Mouse (Mus musculus) neural tube, embryonic 14.5 days (tissue): ENCODE measurements around the gene Zbtb21. TPM values are rescaled to one million over a fixed set of nuclear protein-coding genes. Genes with fewer than 3 reads are reported as not detected.

Experiments
- ATAC-seq: fragments of 200-750 bp; cut with Nextera tagmentation; 2 replicates; pipeline ENCODE4 v1.8.0; 2017; ENCODE audit warnings: low read depth, mild to moderate bottlenecking, moderate TSS enrichment, moderate library complexity
- H3K27ac ChIP-seq: fragments of 300-500 bp; sonication (generic); 2 replicates; pipeline ENCODE4 v1.5.1; 2014; ENCODE audit warnings: low read depth, mild to moderate bottlenecking, control low read depth, low read length, moderate library complexity, mixed read lengths
- H3K27me3 ChIP-seq: fragments of 300-500 bp; sonication (generic); 2 replicates; pipeline ENCODE4 v1.6.1; 2014; ENCODE audit warnings: low read length; ENCODE audit not compliant: control insufficient read depth, insufficient read depth
- H3K36me3 ChIP-seq: fragments of 300-500 bp; sonication (generic); 2 replicates; pipeline ENCODE4 v1.6.1; 2014; ENCODE audit warnings: low read length, mixed read lengths; ENCODE audit not compliant: control insufficient read depth, insufficient read depth
- H3K4me1 ChIP-seq: fragments of 300-500 bp; sonication (generic); 2 replicates; pipeline ENCODE4 v1.6.1; 2014; ENCODE audit warnings: low read length; ENCODE audit not compliant: control insufficient read depth, insufficient read depth
- H3K4me2 ChIP-seq: fragments of 300-500 bp; sonication (generic); 2 replicates; pipeline ENCODE4 v1.6.1; 2014; ENCODE audit warnings: mild to moderate bottlenecking, low read depth, low read length, control low read depth
- H3K4me3 ChIP-seq: fragments of 300-500 bp; sonication (generic); 2 replicates; pipeline ENCODE4 v1.5.1; 2014; ENCODE audit warnings: low read depth, low read length, control low read depth, mixed read lengths
- H3K9ac ChIP-seq: fragments of 300-500 bp; sonication (generic); replicated peaks from 2 replicates; pipeline ENCODE4 v1.6.1; 2014; ENCODE audit warnings: low read depth, mild to moderate bottlenecking, control low read depth, low read length, mixed read lengths
- H3K9me3 ChIP-seq: fragments of 300-500 bp; sonication (generic); 2 replicates; pipeline ENCODE4 v1.6.1; 2016; ENCODE audit warnings: low read length; ENCODE audit not compliant: control insufficient read depth
- WGBS: fragments of 180-500 bp; shearing (Covaris S2); extraction: QIAGEN DNeasy Blood & Tissue Kit; methylation state at CpG from one replicate; pipeline ENCODE4 v1.1.7; 2014; 5-methylcytosine and 5-hydroxymethylcytosine counted together
- polyA plus RNA-seq: library from polyadenylated mRNA; unstranded; fragments of >200 nt; fragmentation: Nextera tagmentation; extraction: Ambion mirVana; gene quantifications from 2 replicates; pipeline ENCODE4 v1.2.1, GENCODE M21; 2014

Gene Zbtb21
- polyA plus RNA-seq, 1 experiment from 2014 or later: 15.7 TPM

DNA sequence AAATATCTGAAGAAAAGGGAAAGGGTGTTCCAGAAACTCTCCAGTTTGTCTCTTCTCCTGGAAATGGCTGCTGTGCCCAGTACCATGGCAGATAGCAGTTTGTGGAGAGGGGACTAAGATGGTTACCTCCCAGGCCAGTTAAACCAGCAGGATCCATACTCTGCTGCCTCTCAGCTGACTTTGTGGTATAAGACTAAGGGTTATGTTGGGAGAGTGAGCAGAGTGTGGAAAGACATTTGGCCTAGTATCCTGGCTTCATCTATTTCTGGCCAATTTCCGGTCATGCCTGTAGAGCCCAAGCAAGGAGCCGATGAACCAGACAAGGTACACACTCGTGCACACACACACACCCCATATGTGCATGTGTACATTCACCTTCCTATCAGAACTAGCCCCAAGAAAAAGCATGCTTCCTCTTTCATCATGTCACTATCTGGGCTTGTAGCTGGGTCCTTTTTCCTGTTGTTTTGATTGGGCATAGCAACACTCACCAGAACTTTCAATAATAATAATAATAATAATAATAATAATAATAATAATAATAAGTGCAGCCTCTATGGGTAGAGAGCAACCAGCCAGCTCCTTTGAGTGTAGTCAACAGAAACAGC lies 35.0 kb downstream of the Zbtb21 start:
- Histone ChIP-seq H3K4me3 (no peak overlapping the region), H3K4me2 (no peak overlapping the region), H3K27ac (no peak overlapping the region), H3K9me3 (no peaks in the 10 kb centered on the region), H3K4me1 (no peaks in the 10 kb centered on the region), H3K9ac (no peak overlapping the region), H3K36me3 (no peaks in the 10 kb centered on the region), H3K27me3 (no peaks in the 10 kb centered on the region)
- 89% methylated on average over 3 of the region's 3 CpGs for WGBS
- ATAC-seq: no peak

DNA sequence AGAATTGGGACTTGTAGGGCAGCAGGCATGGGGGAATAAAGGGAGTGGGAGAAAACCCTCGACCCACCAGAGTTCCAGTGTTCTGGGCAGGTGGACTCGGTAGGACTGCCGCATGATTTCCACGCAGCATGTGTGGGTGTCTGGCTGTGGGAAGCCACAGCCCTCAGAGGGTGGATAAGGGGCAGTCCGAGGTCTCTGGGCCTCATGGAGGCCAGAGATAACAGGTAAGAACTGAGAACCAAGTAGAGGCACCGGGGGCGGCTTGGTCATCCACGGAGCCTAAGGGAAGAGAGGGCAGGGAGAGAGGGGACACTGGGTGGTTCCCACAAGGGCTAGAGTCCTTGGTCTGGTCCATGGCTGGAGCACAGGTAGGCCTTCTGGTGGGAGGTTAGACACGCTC lies 36.0 kb downstream of the Zbtb21 start:
- H3K4me1 ChIP-seq: peaks cover 3% of the 10 kb centered on the region; the same call in 1 of the 2 replicates
- H3K4me3 ChIP-seq: no peak overlapping the region
- no peak overlapping the region for H3K27ac ChIP-seq
- 84% methylated on average over 9 of the region's 9 CpGs for WGBS
- H3K27me3 ChIP-seq: no peaks in the 10 kb centered on the region
- H3K9me3 ChIP-seq: no peaks in the 10 kb centered on the region
- ATAC-seq: no peak
- no peak overlapping the region for H3K4me2 ChIP-seq
- no peaks in the 10 kb centered on the region for H3K36me3 ChIP-seq
- no peak overlapping the region for H3K9ac ChIP-seq

DNA sequence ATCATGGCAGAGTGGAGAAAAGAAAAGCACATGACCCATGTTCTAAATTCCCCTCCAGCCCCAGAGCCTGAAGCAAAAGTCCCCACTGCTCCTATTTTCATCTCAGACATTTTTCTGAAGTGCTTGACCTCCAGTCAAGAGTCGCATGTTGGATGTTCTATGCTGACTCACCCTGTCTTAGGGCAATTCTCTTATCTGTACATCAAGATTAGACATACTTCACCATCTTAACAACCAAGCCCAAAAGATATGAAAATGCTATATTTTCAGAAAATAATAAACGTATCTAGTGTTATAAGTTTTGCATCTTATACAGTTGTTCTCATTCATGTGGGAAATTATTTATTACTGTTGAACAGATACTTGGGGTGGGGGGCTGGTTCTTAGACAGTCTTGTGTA lies 36.7 kb downstream of the Zbtb21 start:
- ATAC-seq: no peak
- H3K36me3 ChIP-seq: no peaks in the 10 kb centered on the region
- no peaks in the 10 kb centered on the region for H3K9me3 ChIP-seq
- no peaks in the 10 kb centered on the region for H3K27me3 ChIP-seq
- no peak overlapping the region for H3K4me3 ChIP-seq
- H3K27ac ChIP-seq: no peak overlapping the region
- no peak overlapping the region for H3K4me2 ChIP-seq
- H3K4me1 ChIP-seq: peaks cover 7% of the 10 kb centered on the region; the same call in 1 of the 2 replicates
- H3K9ac ChIP-seq: no peak overlapping the region
- 80% methylated on average over 2 of the region's 2 CpGs for WGBS

DNA sequence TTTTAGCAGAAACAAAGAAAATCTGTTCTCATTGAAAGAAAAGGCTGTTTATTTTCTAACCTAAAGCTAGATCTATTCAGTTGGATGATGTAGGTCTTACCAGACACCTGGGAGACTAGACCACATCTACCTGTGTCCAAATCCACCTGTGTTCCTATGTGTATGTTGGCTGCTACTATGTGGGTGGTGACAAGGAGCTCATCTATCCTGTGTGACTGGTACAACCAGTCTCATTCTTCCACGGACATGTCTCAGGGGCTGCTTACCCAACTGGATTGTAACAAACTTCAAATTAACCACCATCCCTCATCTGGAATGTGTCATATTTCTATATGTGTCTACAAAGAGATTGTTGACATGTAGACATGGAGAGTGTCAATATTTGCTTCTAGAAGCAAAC lies 38.7 kb downstream of the Zbtb21 start:
- H3K27me3 ChIP-seq: no peaks in the 10 kb centered on the region
- H3K4me3 ChIP-seq: no peak overlapping the region
- ATAC-seq: no peak
- H3K9ac ChIP-seq: no peak overlapping the region
- H3K36me3 ChIP-seq: no peaks in the 10 kb centered on the region
- H3K27ac ChIP-seq: no peak overlapping the region
- H3K9me3 ChIP-seq: no peaks in the 10 kb centered on the region
- H3K4me2 ChIP-seq: no peak overlapping the region
- peaks cover 7% of the 10 kb centered on the region; the same call in 1 of the 2 replicates for H3K4me1 ChIP-seq
- 88% methylated on average over 1 of the region's 1 CpGs for WGBS

DNA sequence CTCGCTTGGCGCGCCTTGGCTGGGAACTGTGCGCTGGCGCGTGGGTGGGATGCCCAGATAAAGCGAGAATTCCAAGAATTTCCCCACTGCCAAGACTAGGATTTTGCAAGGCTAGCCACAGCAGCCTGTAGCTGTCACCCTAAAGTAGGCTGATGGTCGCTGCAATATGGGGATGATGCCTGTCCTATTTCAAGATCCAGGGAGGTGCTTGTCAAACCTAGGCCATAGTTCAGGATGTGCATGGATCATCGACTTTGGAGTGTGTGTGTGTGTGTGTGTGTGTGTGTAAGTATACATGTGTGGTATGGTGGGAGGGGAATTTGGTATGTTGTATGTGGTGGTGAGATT lies 39.7 kb downstream of the Zbtb21 start:
- Histone ChIP-seq H3K9me3 (no peaks in the 10 kb centered on the region), H3K4me2 (peak overlapping the region; percentile 86), H3K4me1 (peaks cover 7% of the 10 kb centered on the region; the same call in 1 of the 2 replicates), H3K27me3 (no peaks in the 10 kb centered on the region), H3K4me3 (peak overlapping the region; percentile 61), H3K36me3 (no peaks in the 10 kb centered on the region), H3K9ac (peak overlapping the region; percentile 70), H3K27ac (no peak overlapping the region)
- WGBS: 3% methylated on average over 9 of the region's 9 CpGs
- peak; percentile 65 for ATAC-seq

DNA sequence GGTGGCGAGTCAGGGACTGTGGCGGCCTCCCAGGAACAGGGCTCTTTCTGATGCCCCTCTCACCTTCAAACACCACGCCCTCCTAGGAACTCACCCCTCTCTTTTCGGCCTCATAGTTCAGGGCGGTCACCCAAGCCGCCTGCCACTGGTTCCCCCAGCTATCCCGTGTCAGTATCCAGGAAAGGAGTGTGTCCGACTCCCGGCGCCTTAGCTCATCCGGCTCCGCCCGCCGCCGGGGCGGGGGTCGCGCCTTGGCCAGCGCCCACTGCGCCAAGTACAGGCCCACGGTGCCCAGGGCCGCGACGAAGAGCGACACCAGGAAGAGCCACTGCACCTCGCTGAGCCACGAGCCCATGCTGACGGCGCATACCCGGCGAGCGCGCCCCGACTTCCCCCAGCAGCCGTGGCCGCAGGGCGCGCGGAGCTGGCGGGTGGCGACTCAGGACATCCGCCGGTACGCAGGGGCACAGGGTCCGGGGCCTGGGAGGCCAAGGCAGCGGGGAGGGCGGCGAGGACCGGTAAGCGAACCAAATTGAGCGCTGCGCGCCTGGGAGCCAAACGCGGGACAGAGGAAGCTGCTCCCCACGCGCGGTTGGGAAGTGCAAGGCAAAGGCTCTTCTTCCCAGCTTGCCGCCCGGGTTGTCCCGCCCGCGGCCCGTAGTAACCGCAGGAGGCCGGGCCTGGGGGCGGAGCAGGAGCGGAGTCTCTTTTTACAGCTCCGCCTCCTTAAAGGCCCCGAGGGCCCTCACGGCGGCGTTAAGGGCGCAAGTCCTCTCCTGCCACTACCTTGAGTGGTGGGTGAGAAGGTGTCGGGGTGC lies 40.3 kb downstream of the Zbtb21 start:
- peaks cover 7% of the 10 kb centered on the region; the same call in 1 of the 2 replicates for H3K4me1 ChIP-seq
- under 1% methylated on average over 67 of the region's 75 CpGs for WGBS
- no peaks in the 10 kb centered on the region for H3K27me3 ChIP-seq
- H3K9me3 ChIP-seq: no peaks in the 10 kb centered on the region
- peak overlapping the region; percentile 61 for H3K4me3 ChIP-seq
- peak; percentile 94 for ATAC-seq
- peak overlapping the region; percentile 70 for H3K9ac ChIP-seq
- peak overlapping the region; percentile 86 for H3K4me2 ChIP-seq
- H3K27ac ChIP-seq: peak overlapping the region; percentile 55
- H3K36me3 ChIP-seq: no peaks in the 10 kb centered on the region

DNA sequence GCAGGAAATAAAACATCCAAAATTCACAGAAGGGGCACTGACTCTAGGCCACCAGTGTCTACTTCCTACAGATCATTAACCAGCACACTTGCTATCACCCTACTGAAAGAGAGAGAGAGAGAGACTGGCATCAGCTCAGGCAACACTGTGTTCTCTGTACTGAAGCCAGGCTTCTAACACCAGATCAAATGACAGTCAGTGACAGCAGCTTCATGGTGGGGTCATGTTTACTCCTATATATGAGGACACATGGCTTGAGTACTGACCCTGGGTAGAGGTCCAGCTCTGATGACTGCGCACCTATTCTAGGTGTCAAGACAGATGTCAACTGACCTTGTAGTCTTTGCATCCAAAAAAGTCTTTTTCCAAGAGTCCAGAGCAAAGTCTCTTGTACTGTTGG lies 41.8 kb downstream of the Zbtb21 start:
- H3K9ac ChIP-seq: no peak overlapping the region
- WGBS: 94% methylated on average over 1 of the region's 1 CpGs
- no peak overlapping the region for H3K4me3 ChIP-seq
- no peaks in the 10 kb centered on the region for H3K27me3 ChIP-seq
- no peaks in the 10 kb centered on the region for H3K9me3 ChIP-seq
- no peak for ATAC-seq
- no peaks in the 10 kb centered on the region for H3K36me3 ChIP-seq
- H3K27ac ChIP-seq: no peak overlapping the region
- H3K4me1 ChIP-seq: peaks cover 7% of the 10 kb centered on the region; the same call in 1 of the 2 replicates
- H3K4me2 ChIP-seq: no peak overlapping the region

DNA sequence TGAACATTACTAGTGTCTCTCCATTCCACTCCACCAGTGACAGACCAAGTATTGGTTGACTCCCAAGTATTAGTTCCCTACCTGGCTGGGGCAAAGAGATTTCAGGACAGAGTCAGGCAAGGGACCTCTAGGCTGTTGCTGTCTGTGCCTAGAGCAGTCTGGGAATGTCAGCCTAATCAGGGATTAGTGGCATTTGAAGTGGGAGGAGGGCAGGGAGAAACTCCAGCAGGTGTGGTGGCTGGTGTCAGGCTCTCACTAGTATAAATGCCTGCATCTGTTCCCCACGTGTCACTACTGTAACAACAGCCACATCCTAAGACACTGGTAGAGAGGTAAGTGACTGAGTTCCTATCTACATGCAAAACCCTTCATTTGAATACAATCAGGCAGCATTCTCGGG lies 42.6 kb downstream of the Zbtb21 start:
- Histone ChIP-seq H3K4me1 (peaks cover 7% of the 10 kb centered on the region; the same call in 1 of the 2 replicates), H3K4me3 (no peak overlapping the region), H3K9ac (no peak overlapping the region), H3K9me3 (no peaks in the 10 kb centered on the region), H3K27ac (no peak overlapping the region), H3K4me2 (no peak overlapping the region), H3K36me3 (no peaks in the 10 kb centered on the region), H3K27me3 (no peaks in the 10 kb centered on the region)
- ATAC-seq: no peak
- 39% methylated on average over 2 of the region's 2 CpGs for WGBS

DNA sequence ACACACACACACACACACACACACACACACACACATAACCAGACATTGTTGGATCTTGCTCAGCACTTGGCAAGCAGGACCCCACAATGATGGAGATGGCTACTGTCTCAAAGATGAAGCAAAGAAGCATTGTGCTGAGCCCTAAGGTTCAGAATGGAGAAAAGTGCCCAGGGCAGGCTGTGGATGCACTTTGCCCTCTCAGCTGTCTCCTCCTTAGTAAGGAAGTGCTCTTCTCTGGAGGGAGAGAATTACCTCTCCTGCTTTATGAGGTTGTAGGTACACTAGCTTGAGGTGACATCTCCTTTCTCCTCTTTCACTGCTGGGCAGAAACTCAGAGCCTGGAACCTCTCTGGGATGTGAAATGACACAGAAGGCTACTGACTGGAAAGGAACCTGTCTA lies 49.5 kb downstream of the Zbtb21 start:
- no peak overlapping the region for H3K9ac ChIP-seq
- H3K36me3 ChIP-seq: no peaks in the 10 kb centered on the region
- H3K9me3 ChIP-seq: no peaks in the 10 kb centered on the region
- no peaks in the 10 kb centered on the region for H3K4me1 ChIP-seq
- no peaks in the 10 kb centered on the region for H3K27me3 ChIP-seq
- H3K4me2 ChIP-seq: no peak overlapping the region
- no peak overlapping the region for H3K4me3 ChIP-seq
- no peak for ATAC-seq
- no peak overlapping the region for H3K27ac ChIP-seq
